Mouse (Mus musculus) neural tube, embryonic 13.5 days (tissue): ENCODE results near the gene Rab30. TPM values are rescaled to one million over a fixed set of nuclear protein-coding genes. Genes with fewer than 3 reads are reported as not detected.
A peak's percentile ranks its signal among the peaks of the same experiment; 100 is the strongest.

Experiments used
- ATAC-seq: fragments of 200-750 bp; cut with Nextera tagmentation; 2 replicates; pipeline ENCODE4 v1.8.0; 2017; ENCODE audit warnings: low read depth, mild to moderate bottlenecking, moderate TSS enrichment, moderate library complexity
- H3K27ac ChIP-seq: fragments of 300-500 bp; sonication (generic); replicated peaks from 2 replicates; pipeline ENCODE4 v1.5.1; 2015; ENCODE audit warnings: moderate library complexity, mild to moderate bottlenecking, inconsistent platforms
- H3K27me3 ChIP-seq: fragments of 300-500 bp; sonication (generic); 2 replicates; pipeline ENCODE4 v1.6.1; 2015; ENCODE audit warnings: mild to moderate bottlenecking, inconsistent platforms
- H3K36me3 ChIP-seq: fragments of 300-500 bp; sonication (generic); 2 replicates; pipeline ENCODE4 v1.6.1; 2015; ENCODE audit warnings: mild to moderate bottlenecking, inconsistent platforms
- H3K4me1 ChIP-seq: fragments of 300-500 bp; sonication (generic); replicated peaks from 2 replicates; pipeline ENCODE4 v1.6.1; 2015; ENCODE audit warnings: inconsistent platforms
- H3K4me2 ChIP-seq: fragments of 300-500 bp; sonication (generic); 2 replicates; pipeline ENCODE4 v1.6.1; 2015; ENCODE audit warnings: inconsistent platforms, mild to moderate bottlenecking, moderate library complexity
- H3K4me3 ChIP-seq: fragments of 300-500 bp; sonication (generic); 2 replicates; pipeline ENCODE4 v1.5.1; 2015; ENCODE audit warnings: mild to moderate bottlenecking, inconsistent platforms
- H3K9ac ChIP-seq: fragments of 300-500 bp; sonication (generic); 2 replicates; pipeline ENCODE4 v1.6.1; 2015; ENCODE audit warnings: moderate library complexity, mild to moderate bottlenecking, inconsistent platforms
- H3K9me3 ChIP-seq: fragments of 300-500 bp; sonication (generic); 2 replicates; pipeline ENCODE4 v1.6.1; 2016; ENCODE audit warnings: inconsistent platforms
- WGBS: fragments of 180-500 bp; shearing (Covaris S2); methylation state at CpG from one replicate; pipeline ENCODE4 v1.1.7; 2015; 5-methylcytosine and 5-hydroxymethylcytosine counted together
- polyA plus RNA-seq: library from polyadenylated mRNA; unstranded; fragments of >200 nt; fragmentation: Nextera tagmentation; extraction: Ambion mirVana; gene quantifications from 2 replicates; pipeline ENCODE4 v1.2.1, GENCODE M21; 2015

Gene Rab30
- polyA plus RNA-seq, 1 experiment from 2014 or later: 23.8 TPM

DNA sequence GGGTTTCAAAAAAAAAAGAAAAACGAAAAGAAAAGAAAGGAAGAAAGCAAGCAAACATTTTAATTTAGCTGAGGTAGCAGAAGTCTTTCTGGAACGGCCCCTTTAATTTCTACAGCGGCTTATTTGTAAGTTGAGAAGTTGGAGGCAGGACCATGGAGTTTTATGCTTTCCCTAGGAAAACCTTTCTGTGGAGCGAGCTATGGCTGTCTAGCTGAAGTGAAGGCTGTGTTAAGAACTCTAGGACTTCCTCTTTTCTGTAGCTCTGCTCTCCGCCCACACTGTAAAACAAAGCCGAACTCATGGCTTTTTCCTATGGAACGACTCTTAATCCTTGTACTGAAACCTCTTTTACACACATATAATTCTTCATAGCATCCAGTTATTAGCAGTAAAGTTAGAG lies 135.1 kb downstream of the Rab30 start:
- H3K9me3 ChIP-seq: no peaks in the 10 kb centered on the region
- H3K36me3 ChIP-seq: no peaks in the 10 kb centered on the region
- ATAC-seq: no peak
- peak overlapping the region; percentile 98 for H3K27ac ChIP-seq
- peak overlapping the region; percentile 61 for H3K4me3 ChIP-seq
- H3K9ac ChIP-seq: peak overlapping the region; percentile 85; the same call in 1 of the 2 replicates
- WGBS: 37% methylated on average over 7 of the region's 7 CpGs
- peak overlapping the region; percentile 64 for H3K4me2 ChIP-seq
- peaks cover 32% of the 10 kb centered on the region for H3K4me1 ChIP-seq
- H3K27me3 ChIP-seq: no peaks in the 10 kb centered on the region

DNA sequence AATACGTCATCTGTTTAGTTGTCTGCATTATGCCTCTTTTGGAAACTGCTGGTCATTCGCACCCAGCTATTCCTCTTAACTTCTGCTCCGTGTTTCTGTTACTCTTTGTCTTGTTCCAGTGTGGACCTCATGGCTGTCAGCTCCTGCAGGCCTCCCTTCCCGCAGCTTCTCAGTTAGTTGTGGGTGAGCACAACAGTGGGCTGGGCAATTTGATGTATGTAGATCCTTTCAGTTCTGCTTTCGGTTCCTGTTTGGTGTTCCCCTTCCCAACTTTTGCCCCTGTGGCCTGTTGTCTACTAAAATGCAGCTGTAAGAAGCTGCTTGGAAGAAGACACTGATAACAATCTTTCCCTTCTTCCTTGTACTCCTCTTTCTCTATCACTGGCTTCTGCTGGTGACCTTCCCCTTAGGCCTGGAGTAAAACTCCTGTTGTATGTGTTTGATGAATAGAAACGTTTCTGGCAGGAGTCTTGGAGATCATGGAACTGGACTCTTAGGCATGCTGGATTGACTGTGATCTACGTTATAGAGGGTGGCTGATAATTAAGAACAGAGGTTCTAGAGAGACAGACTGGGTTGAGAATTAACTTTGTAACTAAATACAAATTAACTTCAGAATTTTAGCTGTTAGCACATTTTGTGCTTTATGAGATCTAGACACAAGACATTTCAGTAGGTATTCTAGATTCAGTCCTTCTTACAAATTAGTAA lies 137.3 kb downstream of the Rab30 start:
- Histone ChIP-seq H3K9ac (no peak overlapping the region), H3K4me1 (peaks cover 29% of the 10 kb centered on the region), H3K27me3 (no peaks in the 10 kb centered on the region), H3K27ac (no peak overlapping the region), H3K4me3 (no peak overlapping the region), H3K9me3 (no peaks in the 10 kb centered on the region), H3K4me2 (no peak overlapping the region), H3K36me3 (no peaks in the 10 kb centered on the region)
- no peak for ATAC-seq
- WGBS: 86% methylated on average over 7 of the region's 7 CpGs

- WGBS: 88% methylated on average over 9 of the region's 9 CpGs
- no peak overlapping the region for H3K27ac ChIP-seq
Observed at GRCm38 (mm10) chr7:92883850-92884716, 142.7 kb downstream of the Rab30 start.

DNA sequence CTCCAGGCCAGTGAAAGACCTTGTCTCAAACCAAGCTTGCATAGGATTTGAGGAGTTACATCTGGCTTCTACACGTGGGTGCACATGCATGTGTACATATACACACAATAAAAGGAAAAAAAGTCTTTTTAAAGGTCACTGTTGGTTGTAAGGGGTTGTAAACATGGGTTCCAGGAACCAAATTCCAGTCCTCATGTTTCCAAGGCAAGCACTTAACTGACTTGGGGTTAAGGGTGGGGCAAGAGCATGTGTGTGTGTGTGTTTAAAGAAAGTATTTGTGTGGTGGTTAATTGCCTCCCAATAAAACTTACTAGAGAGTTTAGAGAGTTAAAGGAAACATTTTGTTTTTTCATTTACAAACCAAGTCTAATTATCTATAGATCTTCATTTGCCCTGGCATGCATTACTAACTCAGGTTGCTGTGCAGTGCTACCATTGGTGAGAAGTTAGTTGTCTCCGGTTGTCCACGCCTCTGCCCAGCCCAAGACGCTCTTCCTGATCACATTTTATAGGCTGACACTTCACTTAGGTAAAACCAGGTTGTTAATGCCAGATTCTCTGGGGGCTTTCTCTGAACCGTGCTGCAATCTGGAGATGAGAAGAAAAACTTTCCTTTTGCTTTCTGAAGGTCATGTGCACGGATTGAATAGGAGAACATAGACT lies 143.7 kb downstream of the Rab30 start:
- Histone ChIP-seq H3K9me3 (no peaks in the 10 kb centered on the region), H3K27ac (no peak overlapping the region), H3K27me3 (no peaks in the 10 kb centered on the region), H3K4me3 (no peak overlapping the region), H3K4me1 (0 out of 2 replicates have a peak, but pooled peaks cover 5% of the 10 kb centered on the region), H3K36me3 (no peaks in the 10 kb centered on the region), H3K4me2 (no peak overlapping the region), H3K9ac (no peak overlapping the region)
- 80% methylated on average over 6 of the region's 6 CpGs for WGBS
- ATAC-seq: no peak

More at GRCm38 (mm10) chr7:92883850-92884716, 142.7 kb downstream of the Rab30 start:
- H3K9me3 ChIP-seq: no peaks in the 10 kb centered on the region
- 0 out of 2 replicates have a peak, but pooled peaks cover 4% of the 10 kb centered on the region for H3K4me1 ChIP-seq
- H3K4me3 ChIP-seq: no peak overlapping the region
- no peaks in the 10 kb centered on the region for H3K36me3 ChIP-seq
- ATAC-seq: no peak
- H3K27me3 ChIP-seq: no peaks in the 10 kb centered on the region
- H3K9ac ChIP-seq: no peak overlapping the region
- no peak overlapping the region for H3K4me2 ChIP-seq

DNA sequence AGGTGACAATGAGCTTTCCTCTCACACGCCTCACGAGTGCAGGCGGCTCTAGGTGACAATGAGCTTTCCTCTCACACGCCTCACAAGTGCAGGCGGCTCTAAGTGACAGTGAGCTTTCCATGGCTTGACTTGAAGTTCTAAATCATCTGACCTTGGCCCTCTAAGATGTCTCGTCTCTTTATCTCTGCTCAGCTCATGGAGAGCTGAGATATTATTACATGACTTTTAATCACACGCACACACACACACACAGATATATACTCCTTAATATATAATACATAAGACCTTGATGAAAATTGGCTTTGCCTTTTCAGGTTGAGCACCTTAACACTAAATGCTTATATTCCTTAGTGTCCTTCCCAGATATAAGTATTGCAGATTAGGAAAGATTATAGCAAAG lies 145.4 kb downstream of the Rab30 start:
- Histone ChIP-seq H3K36me3 (no peaks in the 10 kb centered on the region), H3K4me1 (0 out of 2 replicates have a peak, but pooled peaks cover 7% of the 10 kb centered on the region), H3K27ac (no peak overlapping the region), H3K9ac (no peak overlapping the region), H3K9me3 (no peaks in the 10 kb centered on the region), H3K4me3 (no peak overlapping the region), H3K27me3 (no peaks in the 10 kb centered on the region), H3K4me2 (no peak overlapping the region)
- no peak for ATAC-seq
- WGBS: 86% methylated on average over 7 of the region's 7 CpGs

GRCm38 (mm10) chr7:92887230-92887629 lies 145.8 kb downstream of the Rab30 start:
- H3K4me2 ChIP-seq: no peak overlapping the region

GRCm38 (mm10) chr7:92890211-92890610 lies 148.8 kb downstream of the Rab30 start:
- no peaks in the 10 kb centered on the region for H3K9me3 ChIP-seq
- WGBS: 35% methylated on average over 1 of the region's 1 CpGs
- H3K27ac ChIP-seq: no peak overlapping the region
- no peak for ATAC-seq
- H3K36me3 ChIP-seq: no peaks in the 10 kb centered on the region
- no peak overlapping the region for H3K9ac ChIP-seq
- 0 out of 2 replicates have a peak, but pooled peaks cover 3% of the 10 kb centered on the region for H3K4me1 ChIP-seq
- no peak overlapping the region for H3K4me3 ChIP-seq
- no peak overlapping the region for H3K4me2 ChIP-seq
- no peaks in the 10 kb centered on the region for H3K27me3 ChIP-seq

More at GRCm38 (mm10) chr7:92887230-92887629, 145.8 kb downstream of the Rab30 start:
- no peak overlapping the region for H3K27ac ChIP-seq
- WGBS: 90% methylated on average over 5 of the region's 5 CpGs
- 0 out of 2 replicates have a peak, but pooled peaks cover 7% of the 10 kb centered on the region for H3K4me1 ChIP-seq
- no peak overlapping the region for H3K4me3 ChIP-seq
- no peaks in the 10 kb centered on the region for H3K36me3 ChIP-seq
- no peaks in the 10 kb centered on the region for H3K9me3 ChIP-seq
- ATAC-seq: no peak
- no peaks in the 10 kb centered on the region for H3K27me3 ChIP-seq
- H3K9ac ChIP-seq: no peak overlapping the region

DNA sequence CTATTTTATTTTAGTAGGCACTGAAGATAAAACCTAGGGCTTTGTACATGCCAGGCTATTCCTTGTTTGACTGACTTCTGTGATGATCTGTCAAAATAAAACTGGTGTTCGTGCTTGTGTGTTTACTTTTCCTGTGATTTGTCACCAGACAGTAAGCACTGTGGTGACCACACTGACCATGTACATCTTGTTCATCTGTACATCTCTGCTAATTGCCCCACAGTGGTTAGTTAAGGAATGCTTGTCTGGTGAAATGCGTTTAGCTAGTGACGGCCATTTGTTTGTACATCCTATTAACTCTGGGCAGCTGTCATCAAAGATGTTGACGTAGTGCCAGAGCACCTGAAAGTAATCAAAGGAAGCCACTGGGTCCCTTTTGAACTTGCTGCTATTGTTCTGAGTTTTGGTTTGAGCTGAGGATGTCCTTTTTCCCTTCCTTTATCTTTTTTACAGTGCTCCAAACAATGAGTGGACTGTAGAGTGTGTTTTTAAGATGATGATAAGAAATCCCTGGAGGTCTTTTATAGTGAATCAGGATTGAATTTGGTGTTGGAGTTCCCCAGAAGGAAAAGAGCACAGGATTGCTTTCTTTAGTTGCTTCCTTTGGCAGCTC lies 149.3 kb downstream of the Rab30 start:
- WGBS: 35% methylated on average over 4 of the region's 4 CpGs
- H3K4me1 ChIP-seq: 0 out of 2 replicates have a peak, but pooled peaks cover 3% of the 10 kb centered on the region
- no peak overlapping the region for H3K9ac ChIP-seq
- no peak overlapping the region for H3K27ac ChIP-seq
- H3K4me2 ChIP-seq: no peak overlapping the region
- no peaks in the 10 kb centered on the region for H3K36me3 ChIP-seq
- ATAC-seq: no peak
- no peaks in the 10 kb centered on the region for H3K27me3 ChIP-seq
- H3K4me3 ChIP-seq: no peak overlapping the region
- H3K9me3 ChIP-seq: no peaks in the 10 kb centered on the region

- no peak overlapping the region for H3K4me3 ChIP-seq
- H3K36me3 ChIP-seq: no peaks in the 10 kb centered on the region
- H3K9ac ChIP-seq: no peak overlapping the region
- no peaks in the 10 kb centered on the region for H3K9me3 ChIP-seq
- ATAC-seq: no peak
- H3K27ac ChIP-seq: no peak overlapping the region
- WGBS: 55% methylated on average over 3 of the region's 3 CpGs
- H3K27me3 ChIP-seq: no peaks in the 10 kb centered on the region
- H3K4me2 ChIP-seq: no peak overlapping the region
- 0 out of 2 replicates have a peak, but pooled peaks cover 3% of the 10 kb centered on the region for H3K4me1 ChIP-seq
Observed at GRCm38 (mm10) chr7:92893478-92893877, 152.1 kb downstream of the Rab30 start.
